Mouse (Mus musculus) CH12.LX (cell line): ENCODE measurements around the gene H2-T3. TPM values are rescaled to one million over a fixed set of nuclear protein-coding genes. Genes with fewer than 3 reads are reported as not detected.

ENCODE experiments used
- DNase-seq: peaks from one replicate; pipeline ENCODE4 v3.0.0-alpha.2; 2013; ENCODE audit errors: extremely low read depth
- H3K27ac ChIP-seq: 2 replicates; pipeline ENCODE4 v1.5.1; 2012; ENCODE audit warnings: low read depth, mild to moderate bottlenecking, control low read depth, moderate library complexity; ENCODE audit not compliant: insufficient read depth
- H3K27me3 ChIP-seq: replicated peaks from 2 replicates; pipeline ENCODE3; 2012; ENCODE audit warnings: inconsistent platforms
- H3K36me3 ChIP-seq, 2 experiments: replicated peaks in 1 of 2; 2 replicates each; pipeline versions ENCODE3 to v1.6.1; 2012; ENCODE audit warnings: inconsistent platforms in 1 of 2, low read length in 1 of 2, mild to moderate bottlenecking in 1 of 2, mixed read lengths in 1 of 2, moderate library complexity in 1 of 2; ENCODE audit not compliant: control insufficient read depth in 1 of 2, insufficient read depth in 1 of 2
- H3K4me1 ChIP-seq, 2 experiments: 2 replicates each; pipeline ENCODE4 v1.6.1; 2012; ENCODE audit warnings: inconsistent platforms in 1 of 2, moderate library complexity in 1 of 2; ENCODE audit not compliant: insufficient read depth in 2 of 2, control insufficient read depth in 1 of 2
- H3K4me2 ChIP-seq: 2 replicates; pipeline ENCODE4 v1.6.1; 2012; ENCODE audit warnings: low read depth, mild to moderate bottlenecking, control low read depth; ENCODE audit not compliant: poor library complexity, insufficient read depth, severe bottlenecking
- H3K4me3 ChIP-seq, 3 experiments: fragments of 150-350 bp in 1 of 3; sonication (generic) in 1 of 3; replicated peaks in 1 of 3; 2 replicates each; pipeline versions ENCODE3 to v1.5.1; 2011 to 2012; ENCODE audit warnings: low read depth in 2 of 3, low read length in 2 of 3, mild to moderate bottlenecking in 2 of 3, moderate library complexity in 2 of 3, control low read depth in 1 of 3, improper control_type of control experiment in 1 of 3, inconsistent platforms in 1 of 3, mixed read lengths in 1 of 3; ENCODE audit not compliant: poor library complexity in 1 of 3
- H3K79me2 ChIP-seq: replicated peaks from 2 replicates; pipeline ENCODE4 v1.6.1; 2012; ENCODE audit warnings: mild to moderate bottlenecking, moderate library complexity; ENCODE audit not compliant: control insufficient read depth, poor library complexity, insufficient read depth, severe bottlenecking; ENCODE audit errors: extremely low read depth
- H3K9ac ChIP-seq: 2 replicates; pipeline ENCODE4 v1.6.1; 2012; ENCODE audit warnings: low read depth, mild to moderate bottlenecking, control low read depth, moderate library complexity; ENCODE audit not compliant: insufficient read depth
- H3K9me3 ChIP-seq: replicated peaks from 2 replicates; pipeline ENCODE3; 2012; ENCODE audit warnings: low read length, inconsistent platforms, mixed read lengths
- BHLHE40 ChIP-seq: IDR thresholded peaks from 2 replicates; pipeline ENCODE4 v1.6.1; 2011; ENCODE audit warnings: mild to moderate bottlenecking, low read depth, low read length, improper control_type of control experiment
- CHD2 ChIP-seq: IDR thresholded peaks from 2 replicates; pipeline ENCODE4 v1.6.1; 2011; ENCODE audit warnings: low read length, improper control_type of control experiment
- CTCF ChIP-seq, 2 experiments: IDR thresholded peaks in 1 of 2; conservative IDR thresholded peaks in 1 of 2; 2 replicates each; pipeline ENCODE4 v1.5.1; 2011 to 2012; ENCODE audit warnings: low read depth in 2 of 2, low read length in 2 of 2, improper control_type of control experiment in 1 of 2, inconsistent platforms in 1 of 2, mild to moderate bottlenecking in 1 of 2, moderate library complexity in 1 of 2
- E2F4 ChIP-seq: IDR thresholded peaks from 2 replicates; pipeline ENCODE4 v1.6.1; 2011; ENCODE audit warnings: low read depth, low read length, improper control_type of control experiment; ENCODE audit not compliant: insufficient replicate concordance
- EP300 ChIP-seq: IDR thresholded peaks from 2 replicates; pipeline ENCODE4 v1.6.1; 2011; ENCODE audit warnings: low read length, improper control_type of control experiment
- ETS1 ChIP-seq: conservative IDR thresholded peaks from 2 replicates; pipeline ENCODE4 v1.6.1; 2012; ENCODE audit warnings: low read depth, mild to moderate bottlenecking, inconsistent platforms, low read length, improper control_type of control experiment, moderate library complexity
- GABPA ChIP-seq: IDR thresholded peaks from 2 replicates; pipeline ENCODE4 v1.6.1; 2012; ENCODE audit warnings: low read depth, low read length, improper control_type of control experiment, inconsistent platforms; ENCODE audit not compliant: insufficient replicate concordance
- JUN ChIP-seq: IDR thresholded peaks from 2 replicates; pipeline ENCODE4 v1.6.1; 2011; ENCODE audit warnings: low read depth, mild to moderate bottlenecking, low read length, improper control_type of control experiment, moderate library complexity; ENCODE audit not compliant: insufficient read depth
- KAT2A ChIP-seq: IDR thresholded peaks from 2 replicates; pipeline ENCODE4 v1.6.1; 2012; ENCODE audit warnings: low read length, improper control_type of control experiment, inconsistent platforms; ENCODE audit not compliant: insufficient replicate concordance
- MXI1 ChIP-seq: IDR thresholded peaks from 2 replicates; pipeline ENCODE4 v1.6.1; 2011; ENCODE audit warnings: mild to moderate bottlenecking, low read depth, low read length, improper control_type of control experiment
- NELFE ChIP-seq: IDR thresholded peaks from 2 replicates; pipeline ENCODE4 v1.6.1; 2011; ENCODE audit warnings: low read depth, low read length, improper control_type of control experiment
- NRF1 ChIP-seq: IDR thresholded peaks from 2 replicates; pipeline ENCODE4 v1.6.1; 2014; ENCODE audit warnings: low read depth, mild to moderate bottlenecking, inconsistent platforms, low read length, improper control_type of control experiment, moderate library complexity
- PAX5 ChIP-seq: IDR thresholded peaks from 2 replicates; pipeline ENCODE4 v1.6.1; 2012; ENCODE audit warnings: low read length, inconsistent platforms, mixed read lengths
- POLR2A ChIP-seq: IDR thresholded peaks from 2 replicates; pipeline ENCODE4 v1.6.1; 2011; ENCODE audit warnings: low read depth, mild to moderate bottlenecking, improper control_type of control experiment, low read length
- POLR2AphosphoS2 ChIP-seq: IDR thresholded peaks from 2 replicates; pipeline ENCODE4 v1.6.1; 2011; ENCODE audit warnings: low read depth, low read length, improper control_type of control experiment
- RAD21 ChIP-seq: IDR thresholded peaks from 2 replicates; pipeline ENCODE4 v1.6.1; 2011; ENCODE audit warnings: low read depth, mild to moderate bottlenecking, low read length, improper control_type of control experiment, moderate library complexity
- RCOR1 ChIP-seq: conservative IDR thresholded peaks from 2 replicates; pipeline ENCODE4 v1.6.1; 2012; ENCODE audit warnings: low read depth, mild to moderate bottlenecking, inconsistent platforms, low read length, improper control_type of control experiment
- SMC3 ChIP-seq: IDR thresholded peaks from 2 replicates; pipeline ENCODE4 v1.6.1; 2011; ENCODE audit warnings: low read depth, low read length, improper control_type of control experiment
- UBTF ChIP-seq: IDR thresholded peaks from 2 replicates; pipeline ENCODE4 v1.6.1; 2012; ENCODE audit warnings: low read depth, mild to moderate bottlenecking, inconsistent platforms, low read length, improper control_type of control experiment, moderate library complexity
- USF2 ChIP-seq: conservative IDR thresholded peaks from 2 replicates; pipeline ENCODE4 v1.6.1; 2011; ENCODE audit warnings: low read depth, low read length, improper control_type of control experiment
- ZC3H11A ChIP-seq: IDR thresholded peaks from 2 replicates; pipeline ENCODE4 v1.6.1; 2012; ENCODE audit warnings: low read depth, mild to moderate bottlenecking, inconsistent platforms, low read length, improper control_type of control experiment
- ZKSCAN1 ChIP-seq: IDR thresholded peaks from 2 replicates; pipeline ENCODE4 v1.6.1; 2012; ENCODE audit warnings: low read depth, inconsistent platforms, low read length, improper control_type of control experiment, borderline replicate concordance
- ZMIZ1 ChIP-seq: IDR thresholded peaks from 2 replicates; pipeline ENCODE4 v1.6.1; 2012; ENCODE audit warnings: low read depth, mild to moderate bottlenecking, inconsistent platforms, low read length, improper control_type of control experiment
- dilution Hi-C: fragments of 300-500 bp; cut with MboI; formaldehyde crosslinking; loops from 2 replicates; pipeline ENCODE4 v1.14.3; 2020; ENCODE audit warnings: low sequenced_read_pairs; ENCODE audit not compliant: extremely low pct_unique_long_range_greater_than_20kb, extremely low pct_ligation_motif_present
- in situ Hi-C: fragments of 300-500 bp; cut with MboI; formaldehyde crosslinking; loops from 3 replicates; pipeline ENCODE4 v1.14.3; 2019; ENCODE audit warnings: low sequenced_read_pairs, low pct_ligation_motif_present, low pct_unique_long_range_greater_than_20kb, mixed read lengths
- polyA plus RNA-seq: library from polyadenylated mRNA; unstranded; fragments of >175 nt; gene quantifications from 2 replicates; pipeline ENCODE4 v1.2.1, GENCODE M21; 2012; ENCODE audit warnings: low read depth; ENCODE audit not compliant: insufficient read length
- total RNA-seq, 2 experiments: library from RNA; depleted of rRNA; stranded (reverse); fragments of 300-350 nt in 1 of 2; fragments of >200 nt in 1 of 2; gene quantifications; 2 replicates each; pipeline ENCODE4 v1.2.3; 2012 to 2014

H2-T3 gene
- total and polyA plus RNA-seq, 3 experiments, result 1.3 TPM; not detected in 2

- no peak for DNase-seq
- no peak overlapping the region for H3K27ac ChIP-seq
Measured at GRCm38 (mm10) chr17:36205456-36205855, 15.4 kb upstream of the H2-T3 start.

DNA sequence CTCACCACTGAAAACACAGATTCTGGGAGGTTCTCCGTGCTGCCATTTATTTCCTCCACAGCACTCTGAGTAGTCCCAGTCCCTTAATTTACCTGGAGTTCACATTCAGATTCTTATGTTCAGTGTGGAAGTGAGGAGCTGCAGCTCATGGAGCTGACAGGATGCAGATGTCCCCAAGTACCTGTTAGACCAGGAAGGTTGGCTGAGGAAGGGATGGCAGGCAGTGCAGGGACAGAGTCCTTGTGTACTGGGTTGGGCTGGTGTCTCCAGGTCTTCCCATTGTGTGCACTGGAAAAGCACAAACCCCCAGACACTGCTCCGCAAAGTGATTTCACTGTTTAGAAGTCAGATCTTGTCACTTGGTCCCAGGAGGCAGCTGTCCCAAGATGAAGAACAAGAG, 11.8 kb upstream of the H2-T3 start:
- peaks cover 9 to 14% of the 10 kb centered on the region in 2 experiments for H3K4me1 ChIP-seq
- no peak overlapping the region for H3K4me3 ChIP-seq
- in situ Hi-C loops, result no loop called here
- dilution Hi-C loops, result no loop called here
- no peak overlapping the region for H3K9ac ChIP-seq
- no peaks in the 10 kb centered on the region for H3K79me2 ChIP-seq
- no peak for DNase-seq
- no peak overlapping the region for H3K27ac ChIP-seq
- no peaks in the 10 kb centered on the region for H3K36me3 ChIP-seq
- H3K4me2 ChIP-seq, result no peak overlapping the region
- TF ChIP-seq UBTF, result no peak
- TF ChIP-seq NRF1, result no peak
- no peak for TF ChIP-seq KAT2A
- TF ChIP-seq ZC3H11A, result no peak
- no peak for TF ChIP-seq POLR2AphosphoS2
- TF ChIP-seq EP300, result no peak
- TF ChIP-seq E2F4, result no peak
- TF ChIP-seq RAD21, result no peak
- no peaks in the 10 kb centered on the region for H3K9me3 ChIP-seq
- H3K27me3 ChIP-seq, result peaks cover 54% of the 10 kb centered on the region

More at GRCm38 (mm10) chr17:36205456-36205855, 15.4 kb upstream of the H2-T3 start:
- peak overlapping the region; percentile 64 for H3K4me2 ChIP-seq
- dilution Hi-C loops (no loop called here), in situ Hi-C loops (no loop called here)
- H3K27me3 ChIP-seq, result peaks cover 50% of the 10 kb centered on the region
- H3K79me2 ChIP-seq, result no peaks in the 10 kb centered on the region
- H3K9ac ChIP-seq, result no peak overlapping the region
- no peaks in the 10 kb centered on the region for H3K36me3 ChIP-seq
- peak overlapping the region; percentile 31 to 69 (median 47) for H3K4me3 ChIP-seq
- H3K9me3 ChIP-seq, result no peaks in the 10 kb centered on the region
- H3K4me1 ChIP-seq, result no peaks in the 10 kb centered on the region
- TF ChIP-seq RCOR1, result no peak
- TF ChIP-seq ZC3H11A, result no peak
- TF ChIP-seq JUN, result no peak
- no peak for TF ChIP-seq POLR2A
- no peak for TF ChIP-seq CTCF (conservative IDR thresholded peaks at IDR 0.05 in 1 of 2, IDR thresholded peaks at IDR 0.05 in 1 of 2; ENCODE audit: low read depth in 2 of 2, low read length in 2 of 2)
- TF ChIP-seq ZKSCAN1, result no peak
- no peak for TF ChIP-seq BHLHE40
- no peak for TF ChIP-seq USF2
- TF ChIP-seq EP300, result no peak
- TF ChIP-seq ETS1, result no peak
- no peak for TF ChIP-seq CHD2
- no peak for TF ChIP-seq SMC3
- no peak for TF ChIP-seq E2F4
- TF ChIP-seq ZMIZ1, result no peak
- TF ChIP-seq NELFE, result no peak
- no peak for TF ChIP-seq PAX5
- no peak for TF ChIP-seq GABPA
- no peak for TF ChIP-seq MXI1
